Mouse (Mus musculus) heart, adult 8-10 months (tissue): ENCODE measurements around the gene 1700056E22Rik. TPM values are rescaled to one million over a fixed set of nuclear protein-coding genes. Genes with fewer than 3 reads are reported as not detected.
A peak's percentile ranks its signal among the peaks of the same experiment; 100 is the strongest.

Experiments used
- DNase-seq: peaks from one replicate; pipeline ENCODE4 v3.0.0; 2022; ENCODE audit warnings: low spot score
- total RNA-seq, 4 experiments: library from RNA; stranded (reverse); gene quantifications; 2 replicates each; pipeline ENCODE4 v1.2.4; 2022

1700056E22Rik gene
- 1 to 10 TPM in 3 of 4 experiments, under 1 TPM in 1; 0.57 to 1.7 (median 1.2) TPM for total RNA-seq

- DNase-seq = peak; percentile 98
Measured at GRCm38 (mm10) chr1:184034011-184034557, at the start of gene 1700056E22Rik. Gene 1700056E22Rik (minus strand): TSS chr1:184034301.

GRCm38 (mm10) chr1:184083166-184083565 lies 49.1 kb upstream of the 1700056E22Rik start:
- DNase-seq = no peak

DNA sequence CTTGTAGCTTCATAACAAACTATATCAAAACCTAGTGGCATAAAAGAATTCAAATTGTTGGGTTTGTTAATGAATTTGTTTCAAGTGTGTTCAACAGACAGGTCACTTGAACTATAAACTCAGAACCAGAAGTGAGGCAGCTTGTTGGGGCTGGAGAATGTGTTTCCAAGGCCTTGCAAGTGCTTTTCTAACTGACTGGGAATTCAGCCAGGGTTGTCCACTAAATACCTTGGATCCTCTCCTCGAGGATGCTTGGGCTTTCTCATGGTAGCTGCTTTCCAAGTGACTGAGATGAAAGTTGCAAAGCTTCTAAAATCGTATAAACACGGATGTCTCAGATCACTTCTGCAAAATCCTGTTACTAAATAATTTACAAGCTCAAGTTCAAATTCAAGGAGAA lies 48.6 kb upstream of the 1700056E22Rik start:
- no peak for DNase-seq

DNA sequence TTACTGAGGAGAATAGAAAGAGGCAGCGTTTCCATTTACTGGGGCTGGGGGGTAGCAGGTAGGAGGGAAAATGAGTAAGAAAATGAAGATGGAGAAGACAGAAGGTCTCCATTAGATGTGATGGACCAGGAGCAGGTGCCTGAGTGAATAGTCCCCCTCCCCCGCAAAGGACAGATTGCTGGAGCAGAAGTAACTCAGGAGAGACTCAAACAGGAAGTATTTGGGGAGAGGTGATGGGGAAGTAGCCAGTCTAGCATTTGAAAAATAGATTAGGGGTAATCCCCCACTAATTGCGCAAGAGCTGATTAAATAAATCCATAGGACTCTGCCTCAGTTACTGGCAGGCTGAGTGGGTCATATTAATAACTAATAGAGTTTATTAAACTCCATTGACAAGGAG lies 45.2 kb upstream of the 1700056E22Rik start:
- DNase-seq = no peak

- no peak for DNase-seq
Measured at GRCm38 (mm10) chr1:184076756-184077155, 42.7 kb upstream of the 1700056E22Rik start.

DNA sequence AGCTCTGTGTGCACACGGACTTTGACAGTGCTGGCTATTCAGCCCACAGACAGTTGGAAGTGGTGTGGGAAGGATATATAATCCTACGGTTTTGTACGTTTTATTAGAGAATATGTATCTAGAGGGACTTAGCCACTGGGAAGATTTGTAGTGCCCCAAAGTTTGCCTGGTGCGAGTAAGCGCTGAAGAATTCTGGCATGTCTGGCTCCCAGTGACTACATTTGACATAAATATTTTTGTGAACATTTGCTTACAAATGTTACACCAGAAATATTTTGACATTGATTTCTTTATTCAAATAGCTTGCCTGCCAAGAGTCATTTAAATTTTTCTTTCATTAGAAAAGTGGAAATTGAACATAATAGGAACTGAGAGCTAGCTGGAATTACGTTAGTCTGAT lies 42.0 kb upstream of the 1700056E22Rik start:
- DNase-seq = no peak

GRCm38 (mm10) chr1:184068971-184069370 lies 34.9 kb upstream of the 1700056E22Rik start:
- no peak for DNase-seq

- no peak for DNase-seq
Measured at GRCm38 (mm10) chr1:184067704-184068558, 33.8 kb upstream of the 1700056E22Rik start.

GRCm38 (mm10) chr1:184066460-184067287 lies 32.6 kb upstream of the 1700056E22Rik start:
- no peak for DNase-seq

- DNase-seq = no peak
Measured at GRCm38 (mm10) chr1:184065589-184066361, 31.7 kb upstream of the 1700056E22Rik start.

- no peak for DNase-seq
Measured at GRCm38 (mm10) chr1:184064306-184064705, 30.2 kb upstream of the 1700056E22Rik start.

GRCm38 (mm10) chr1:184061901-184062300 lies 27.8 kb upstream of the 1700056E22Rik start:
- DNase-seq = no peak

DNA sequence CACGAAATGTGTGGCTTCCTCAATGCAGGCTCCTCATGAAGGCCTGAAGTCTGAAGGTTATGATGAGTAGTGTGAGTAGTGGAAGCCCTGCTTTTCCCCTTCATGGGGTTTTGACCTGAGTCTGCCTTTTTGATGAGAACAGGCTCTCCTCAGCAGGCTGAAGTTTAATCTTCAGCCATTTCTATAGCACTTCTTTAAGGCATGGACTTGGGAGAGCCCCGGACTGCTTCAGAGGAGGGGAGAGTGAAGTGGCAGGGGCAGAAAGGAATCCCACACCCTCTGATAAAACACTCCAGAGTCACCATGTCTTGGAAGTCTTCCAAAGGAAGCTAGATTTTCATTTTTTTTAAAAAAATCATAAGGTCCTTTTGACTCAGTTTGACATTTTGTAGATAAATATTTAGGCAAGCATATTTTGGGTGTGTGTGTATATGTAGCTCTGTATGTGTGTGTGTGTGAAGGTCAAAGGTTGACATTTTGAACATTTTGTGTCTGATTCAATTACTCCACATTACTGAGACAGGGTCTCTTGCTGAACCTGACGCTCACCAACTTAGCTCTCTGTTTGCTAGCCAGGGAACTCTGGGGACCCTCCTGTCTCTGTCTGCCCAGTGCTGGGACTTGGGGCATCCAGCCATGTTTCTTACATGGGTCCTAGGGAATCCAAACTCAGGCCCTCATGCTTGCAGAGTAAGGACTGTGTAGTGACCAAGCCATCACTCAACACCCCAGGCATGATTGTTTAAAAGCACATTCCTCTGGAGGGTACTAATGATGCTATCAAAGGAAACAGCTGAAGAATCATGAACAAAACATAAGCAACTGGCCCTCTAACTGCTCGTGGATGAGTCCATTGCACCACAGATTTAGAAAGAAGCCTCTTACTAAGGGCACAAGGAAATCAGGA lies 27.0 kb upstream of the 1700056E22Rik start:
- DNase-seq = no peak

- no peak for DNase-seq
Measured at GRCm38 (mm10) chr1:184060381-184060780, 26.3 kb upstream of the 1700056E22Rik start.

DNA sequence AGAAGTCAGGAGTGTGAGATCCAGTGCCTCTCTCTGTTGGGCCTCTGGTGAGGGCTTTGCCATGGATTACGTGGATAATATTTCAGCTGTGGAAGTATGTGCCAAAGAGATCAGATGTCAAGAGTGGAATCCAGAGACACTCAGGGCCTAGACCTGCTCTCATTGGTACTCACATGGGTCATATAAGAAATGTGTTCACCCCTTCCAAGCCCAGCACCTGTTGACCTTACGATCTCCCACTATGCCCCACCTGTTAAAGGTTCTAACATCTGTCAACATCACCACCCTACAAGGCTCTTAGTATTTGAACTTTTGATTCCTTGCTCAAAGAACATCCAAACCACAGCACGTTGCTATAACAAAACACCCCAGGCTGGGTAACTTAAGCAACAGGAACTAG lies 25.7 kb upstream of the 1700056E22Rik start:
- DNase-seq = no peak

- DNase-seq = no peak
Measured at GRCm38 (mm10) chr1:184058206-184058605, 24.1 kb upstream of the 1700056E22Rik start.

- DNase-seq = no peak
Measured at GRCm38 (mm10) chr1:184054176-184054575, 20.1 kb upstream of the 1700056E22Rik start.

GRCm38 (mm10) chr1:184053711-184054110 lies 19.6 kb upstream of the 1700056E22Rik start:
- DNase-seq = no peak

DNA sequence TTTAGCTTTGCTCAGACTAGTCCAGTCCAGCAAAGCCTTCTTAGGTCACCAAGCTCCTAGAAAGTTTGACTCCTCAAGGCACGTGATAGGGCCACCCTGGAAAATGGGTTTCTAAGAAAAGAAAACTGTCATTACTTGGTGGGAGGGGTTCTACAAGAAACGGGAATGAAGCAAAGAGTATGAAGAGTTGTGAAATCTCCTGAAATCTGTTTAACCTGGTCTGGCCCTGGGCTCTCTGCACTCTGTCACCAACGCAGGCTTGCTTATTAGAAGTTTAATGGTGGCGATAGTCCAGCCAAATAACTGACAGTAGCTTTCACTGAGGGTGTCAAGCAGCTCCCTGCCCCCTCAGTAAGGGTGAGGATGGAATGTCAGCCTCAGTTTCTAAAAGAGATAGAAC lies 19.0 kb upstream of the 1700056E22Rik start:
- no peak for DNase-seq

DNA sequence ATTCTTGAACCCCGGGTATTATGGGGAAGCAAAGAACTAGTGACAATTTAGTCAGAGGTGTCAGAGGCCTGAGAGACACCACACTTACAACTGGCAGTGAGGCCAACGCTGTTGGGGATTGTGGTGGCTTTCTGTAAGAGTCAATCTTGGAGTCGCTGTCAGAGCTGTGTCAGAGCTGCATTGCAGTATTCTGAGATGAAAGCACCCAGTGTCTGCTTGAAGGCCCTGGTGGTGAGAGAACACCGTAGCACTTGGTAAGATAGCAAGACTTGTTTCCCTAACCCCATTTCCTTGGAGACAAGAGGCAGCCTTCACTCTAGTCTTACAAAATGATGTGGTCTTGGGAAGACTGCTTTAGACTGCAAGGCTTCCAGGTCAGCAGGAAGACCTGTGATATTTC lies 18.2 kb upstream of the 1700056E22Rik start:
- DNase-seq = no peak
